Mouse (Mus musculus) liver, adult 2 months (tissue): Measurements from ENCODE around the gene Scpep1. TPM values are rescaled to one million over a fixed set of nuclear protein-coding genes. Genes with fewer than 3 reads are reported as not detected.

Experiments
- DNase-seq: peaks from one replicate; pipeline ENCODE4 v3.0.0-alpha.2; 2011; ENCODE audit warnings: low read depth, low spot score; ENCODE audit errors: extremely low read depth
- H3K27ac ChIP-seq: fragments of 200-500 bp; replicated peaks from 2 replicates; pipeline ENCODE4 v1.5.1; 2012; ENCODE audit warnings: low read depth, mild to moderate bottlenecking, control low read depth, inconsistent platforms, low read length; ENCODE audit not compliant: insufficient read depth
- H3K27me3 ChIP-seq: fragments of 200-500 bp; 2 replicates; pipeline ENCODE4 v1.6.1; 2012; ENCODE audit warnings: mild to moderate bottlenecking, moderate library complexity, low read length, inconsistent platforms; ENCODE audit not compliant: control insufficient read depth, insufficient read depth
- H3K36me3 ChIP-seq: fragments of 200-500 bp; 2 replicates; pipeline ENCODE4 v1.6.1; 2012; ENCODE audit warnings: low read length, inconsistent platforms; ENCODE audit not compliant: control insufficient read depth, insufficient read depth
- H3K4me1 ChIP-seq: fragments of 200-500 bp; 2 replicates; pipeline ENCODE4 v1.6.1; 2011; ENCODE audit warnings: low read length; ENCODE audit not compliant: control insufficient read depth, insufficient read depth
- H3K4me3 ChIP-seq: fragments of 200-500 bp; 2 replicates; pipeline ENCODE4 v1.5.1; 2011; ENCODE audit warnings: low read depth, mild to moderate bottlenecking, control low read depth, low read length, moderate library complexity; ENCODE audit not compliant: insufficient read depth
- H3K79me2 ChIP-seq: fragments of 200-500 bp; 2 replicates; pipeline ENCODE4 v1.6.1; 2012; ENCODE audit warnings: inconsistent platforms, mild to moderate bottlenecking, low read length, moderate library complexity; ENCODE audit not compliant: control insufficient read depth, insufficient read depth
- H3K9ac ChIP-seq: fragments of 200-500 bp; 2 replicates; pipeline ENCODE4 v1.6.1; 2012; ENCODE audit warnings: low read depth, mild to moderate bottlenecking, control low read depth, inconsistent platforms, low read length
- CTCF ChIP-seq: fragments of 200-500 bp; IDR thresholded peaks from 2 replicates; pipeline ENCODE4 v1.5.1; 2011; ENCODE audit warnings: low read depth, low read length, control low read depth
- POLR2A ChIP-seq: fragments of 200-500 bp; IDR thresholded peaks from 2 replicates; pipeline ENCODE4 v1.6.1; 2011; ENCODE audit warnings: low read length, control low read depth; ENCODE audit not compliant: insufficient read depth; ENCODE audit errors: extremely low read depth
- WGBS: fragments of 180-500 bp; shearing (Covaris S2); methylation state at CpG from one replicate; pipeline ENCODE4 v1.1.7; 2018; 5-methylcytosine and 5-hydroxymethylcytosine counted together
- polyA plus RNA-seq: library from polyadenylated mRNA; depleted of rRNA; stranded (reverse); fragments of >200 nt; gene quantifications from 2 replicates; pipeline ENCODE4 v1.2.3, GENCODE M21; 2012
- total RNA-seq: library from RNA; depleted of rRNA; stranded (reverse); fragments of >200 nt; gene quantifications from 2 replicates; pipeline ENCODE4 v1.2.3, GENCODE M21; 2014

Scpep1 gene
- total and polyA plus RNA-seq, 2 experiments: 22.5 to 27.9 TPM

- Histone ChIP-seq H3K79me2 (no peaks in the 10 kb centered on the region; the same call in 1 of the 2 replicates), H3K4me1 (no peaks in the 10 kb centered on the region), H3K9ac (no peak overlapping the region), H3K27me3 (no peaks in the 10 kb centered on the region), H3K4me3 (no peak overlapping the region), H3K36me3 (peaks cover 4% of the 10 kb centered on the region), H3K27ac (no peak overlapping the region)
- DNase-seq: no peak
- 98% methylated on average over 2 of the region's 2 CpGs for WGBS
- TF ChIP-seq CTCF (no peak), POLR2A (no peak)
These were observed 3.7 kb downstream of the Scpep1 start for GRCm38 (mm10) chr11:88951576-88951975.

- H3K36me3 ChIP-seq: peaks cover 5% of the 10 kb centered on the region
- no peak for DNase-seq
- no peak overlapping the region for H3K4me3 ChIP-seq
- WGBS: 90% methylated on average over 13 of the region's 13 CpGs
- TF ChIP-seq POLR2A (no peak), CTCF (no peak)
- H3K4me1 ChIP-seq: no peaks in the 10 kb centered on the region
- H3K9ac ChIP-seq: no peak overlapping the region
- H3K27ac ChIP-seq: no peak overlapping the region
- no peaks in the 10 kb centered on the region for H3K27me3 ChIP-seq
- no peaks in the 10 kb centered on the region; the same call in 1 of the 2 replicates for H3K79me2 ChIP-seq
These were observed 4.5 kb downstream of the Scpep1 start for GRCm38 (mm10) chr11:88950640-88951250.

- 84% methylated on average over 8 of the region's 8 CpGs for WGBS
- Histone ChIP-seq H3K79me2 (no peaks in the 10 kb centered on the region; the same call in 1 of the 2 replicates), H3K4me3 (no peak overlapping the region), H3K9ac (no peak overlapping the region), H3K36me3 (peaks cover 5% of the 10 kb centered on the region), H3K27ac (no peak overlapping the region), H3K4me1 (no peaks in the 10 kb centered on the region), H3K27me3 (no peaks in the 10 kb centered on the region)
- TF ChIP-seq POLR2A: no peak
- TF ChIP-seq CTCF: no peak
- DNase-seq: no peak
These were observed 5.2 kb downstream of the Scpep1 start for GRCm38 (mm10) chr11:88949802-88950639.

- H3K36me3 ChIP-seq: peaks cover 10% of the 10 kb centered on the region
- no peak for DNase-seq
- no peaks in the 10 kb centered on the region for H3K27me3 ChIP-seq
- H3K27ac ChIP-seq: no peak overlapping the region
- WGBS: 93% methylated on average over 8 of the region's 8 CpGs
- no peak overlapping the region for H3K4me3 ChIP-seq
- no peaks in the 10 kb centered on the region; the same call in 1 of the 2 replicates for H3K79me2 ChIP-seq
- TF ChIP-seq POLR2A (no peak), CTCF (no peak)
- no peak overlapping the region for H3K9ac ChIP-seq
- no peaks in the 10 kb centered on the region for H3K4me1 ChIP-seq
These were observed 6.4 kb downstream of the Scpep1 start for GRCm38 (mm10) chr11:88948896-88949295.

GRCm38 (mm10) chr11:88945971-88946585 lies 9.2 kb downstream of the Scpep1 start:
- H3K79me2 ChIP-seq: no peaks in the 10 kb centered on the region
- no peak overlapping the region for H3K27ac ChIP-seq
- H3K4me3 ChIP-seq: no peak overlapping the region
- H3K4me1 ChIP-seq: no peaks in the 10 kb centered on the region
- H3K9ac ChIP-seq: no peak overlapping the region
- DNase-seq: no peak
- peaks cover 11% of the 10 kb centered on the region for H3K36me3 ChIP-seq
- no peaks in the 10 kb centered on the region for H3K27me3 ChIP-seq
- TF ChIP-seq POLR2A (no peak), CTCF (no peak)
- 84% methylated on average over 8 of the region's 8 CpGs for WGBS

GRCm38 (mm10) chr11:88941489-88941888 lies 13.8 kb downstream of the Scpep1 start:
- no peaks in the 10 kb centered on the region for H3K4me1 ChIP-seq
- no peak overlapping the region for H3K4me3 ChIP-seq
- no peaks in the 10 kb centered on the region for H3K79me2 ChIP-seq
- no peak for DNase-seq
- no peak overlapping the region for H3K27ac ChIP-seq
- H3K9ac ChIP-seq: no peak overlapping the region
- peaks cover 26% of the 10 kb centered on the region for H3K36me3 ChIP-seq
- TF ChIP-seq POLR2A (no peak), CTCF (no peak)
- no peaks in the 10 kb centered on the region for H3K27me3 ChIP-seq
- 86% methylated on average over 12 of the region's 12 CpGs for WGBS
